ENCODE assay signal across 24 mouse cellular contexts in the genomic region with DNA sequence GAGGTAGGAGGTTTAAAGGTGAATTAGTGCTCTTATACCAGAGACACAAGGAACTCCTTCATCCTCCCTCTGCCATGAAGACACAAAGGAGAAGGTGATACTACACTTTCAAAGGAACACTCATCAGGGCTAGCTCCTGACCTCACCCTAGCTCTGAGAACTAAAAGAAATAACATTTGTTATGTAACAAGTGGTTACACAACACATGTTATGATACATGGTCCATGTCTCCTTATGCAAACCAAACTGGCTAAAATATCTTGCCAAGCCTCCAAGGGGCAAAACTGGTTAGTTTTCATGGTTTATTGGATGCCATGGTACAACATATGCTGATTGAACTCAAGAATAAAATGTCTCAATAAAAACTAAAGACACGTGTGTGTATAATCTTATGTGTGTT.
DNase-seq lines count a peak whose midpoint lies in the region; ATAC-seq and TF ChIP-seq lines count a peak whose summit lies in the region.
"Had no signal": no experiment of that assay in that cellular context is flagged by ENCODE, and none has a peak within 500 bp of the region (broad histone marks: within the 10 kb centered on the region; RNA-seq: fewer than 3 reads in every experiment).

No protein-coding gene starts in this region.

- no peak overlapping the region for H3K4me2 ChIP-seq in stomach, postnatal 0 days (replicated peaks; ENCODE audit: low read depth)
- H3K4me2 ChIP-seq: embryonic facial prominence, embryonic 12.5 days; embryonic facial prominence, embryonic 15.5 days; forebrain, embryonic 12.5 days; forebrain, embryonic 15.5 days; heart, embryonic 11.5 days; hindbrain, embryonic 12.5 days; hindbrain, embryonic 15.5 days had no signal

- no peak overlapping the region for H3K4me3 ChIP-seq in stomach, postnatal 0 days (ENCODE audit: low read depth, low read length)
- H3K4me3 ChIP-seq: embryonic facial prominence, embryonic 12.5 days; embryonic facial prominence, embryonic 15.5 days; forebrain, embryonic 12.5 days; forebrain, embryonic 15.5 days; hindbrain, embryonic 12.5 days; hindbrain, embryonic 15.5 days had no signal

- no peak for TF ChIP-seq EP300 in stomach, postnatal 0 days (optimal IDR thresholded peaks at IDR 0.05)

- no peak overlapping the region for H3K27ac ChIP-seq in stomach, postnatal 0 days (replicated peaks)
- H3K27ac ChIP-seq: embryonic facial prominence, embryonic 12.5 days; embryonic facial prominence, embryonic 15.5 days; forebrain, embryonic 12.5 days; forebrain, embryonic 15.5 days; hindbrain, embryonic 12.5 days; hindbrain, embryonic 15.5 days had no signal

- no peaks in the 10 kb centered on the region for H3K4me1 ChIP-seq in stomach, postnatal 0 days (replicated peaks; ENCODE audit: control insufficient read depth, insufficient read depth)
- H3K4me1 ChIP-seq: embryonic facial prominence, embryonic 12.5 days; embryonic facial prominence, embryonic 15.5 days; forebrain, embryonic 12.5 days; forebrain, embryonic 15.5 days; hindbrain, embryonic 12.5 days; hindbrain, embryonic 15.5 days had no signal

- peak; percentile 13; the same call in 1 of the 2 replicates for ATAC-seq in cerebellum, adult (ENCODE audit: insufficient number of reproducible peaks, low FRiP score, low TSS enrichment)
- peak; percentile 60 for ATAC-seq in megakaryocyte progenitor cell, adult 5-6 weeks (replicated peaks; ENCODE audit: poor library complexity)
- no peak for ATAC-seq in stomach, postnatal 0 days (ENCODE audit: low FRiP score, low TSS enrichment)
- ATAC-seq: forebrain, embryonic 15.5 days; intestine, postnatal 0 days; Patski had no signal

- H3K9me3 ChIP-seq in stomach, postnatal 0 days (ENCODE audit: control insufficient read depth, low read length), result no peaks in the 10 kb centered on the region
- H3K9me3 ChIP-seq: embryonic facial prominence, embryonic 12.5 days; embryonic facial prominence, embryonic 15.5 days; forebrain, embryonic 12.5 days; forebrain, embryonic 15.5 days; G1E; hindbrain, embryonic 12.5 days; hindbrain, embryonic 15.5 days had no signal

- TF ChIP-seq CTCF in stomach, postnatal 0 days (IDR thresholded peaks at IDR 0.05; ENCODE audit: low read depth), result no peak

- H3K9ac ChIP-seq in stomach, postnatal 0 days (ENCODE audit: low read length), result no peak overlapping the region
- H3K9ac ChIP-seq: embryonic facial prominence, embryonic 12.5 days; embryonic facial prominence, embryonic 15.5 days; forebrain, embryonic 12.5 days; forebrain, embryonic 15.5 days; hindbrain, embryonic 12.5 days; hindbrain, embryonic 15.5 days had no signal

- 63% methylated on average over 1 of the region's 1 CpGs for WGBS in stomach, postnatal 0 days

- DNase-seq in cerebellum, adult 11 months, result no peak
- DNase-seq in cerebellum, adult 9-11 months, result peak; percentile 9
- no peak for DNase-seq in cerebellum, adult 18-20 months
- no peak for DNase-seq in stomach, postnatal 0 days (ENCODE audit: low spot score)
- DNase-seq: adrenal gland, postnatal 10 days; adrenal gland, postnatal 36 days; B cell, adult 2 months; gastrocnemius, postnatal 10 days; gastrocnemius, postnatal 36 days; heart, adult 11 months; kidney, adult 2 months had no signal

- H3K36me3 ChIP-seq in stomach, postnatal 0 days (ENCODE audit: control insufficient read depth, insufficient read depth, low read length), result no peaks in the 10 kb centered on the region
- H3K36me3 ChIP-seq: embryonic facial prominence, embryonic 12.5 days; embryonic facial prominence, embryonic 15.5 days; forebrain, embryonic 12.5 days; forebrain, embryonic 15.5 days; G1E; hindbrain, embryonic 12.5 days; hindbrain, embryonic 15.5 days had no signal

- H3K27me3 ChIP-seq in stomach, postnatal 0 days (ENCODE audit: control insufficient read depth, insufficient read depth, low read length), result no peaks in the 10 kb centered on the region
- H3K27me3 ChIP-seq: CH12.LX; embryonic facial prominence, embryonic 12.5 days; embryonic facial prominence, embryonic 15.5 days; forebrain, embryonic 12.5 days; forebrain, embryonic 15.5 days; hindbrain, embryonic 12.5 days; hindbrain, embryonic 15.5 days had no signal
